Mouse (Mus musculus) lung, adult 2 months (tissue): ENCODE results near the gene Art4. TPM values are rescaled to one million over a fixed set of nuclear protein-coding genes. Genes with fewer than 3 reads are reported as not detected.

Source experiments
- DNase-seq: peaks from one replicate; pipeline ENCODE4 v3.0.0; 2022
- H3K4me1 ChIP-seq: fragments of 200-500 bp; 2 replicates; pipeline ENCODE4 v1.6.1; 2011; ENCODE audit warnings: low read length; ENCODE audit not compliant: control insufficient read depth, insufficient read depth
- H3K4me3 ChIP-seq: fragments of 200-500 bp; replicated peaks from 2 replicates; pipeline ENCODE3; 2011; ENCODE audit warnings: low read depth, mild to moderate bottlenecking, control low read depth, low read length; ENCODE audit errors: extremely low read depth
- CTCF ChIP-seq: fragments of 200-500 bp; IDR thresholded peaks from 2 replicates; pipeline ENCODE4 v1.5.1; 2011; ENCODE audit warnings: mild to moderate bottlenecking, low read length, control low read depth; ENCODE audit not compliant: insufficient read depth
- POLR2A ChIP-seq: fragments of 200-500 bp; IDR thresholded peaks from 2 replicates; pipeline ENCODE4 v1.6.1; 2011; ENCODE audit warnings: low read depth, mild to moderate bottlenecking, control low read depth, low read length, borderline replicate concordance; ENCODE audit errors: extremely low read depth
- WGBS: fragments of 180-500 bp; shearing (Covaris S2); methylation state at CpG from one replicate; pipeline ENCODE4 v1.1.7; 2018; 5-methylcytosine and 5-hydroxymethylcytosine counted together
- polyA plus RNA-seq: library from polyadenylated mRNA; depleted of rRNA; stranded (reverse); fragments of >200 nt; gene quantifications from 2 replicates; pipeline ENCODE4 v1.2.3, GENCODE M21; 2012

The Art4 gene
- polyA plus RNA-seq, 1 experiment, result 10.3 TPM

- WGBS, result 14% methylated on average over 8 of the region's 8 CpGs
- H3K4me1 ChIP-seq, result no peaks in the 10 kb centered on the region
- peak; percentile 46; the same call in 1 of the 2 replicates for TF ChIP-seq POLR2A
- no peak for TF ChIP-seq CTCF
- peak overlapping the region; percentile 66 for H3K4me3 ChIP-seq
- DNase-seq, result no peak
These were observed 17.1 kb upstream of the Art4 start for GRCm38 (mm10) chr6:136874599-136874998.

GRCm38 (mm10) chr6:136868921-136869320 is 11.4 kb upstream of the Art4 start:
- TF ChIP-seq CTCF (no peak), POLR2A (no peak)
- 54% methylated on average over 5 of the region's 5 CpGs for WGBS
- H3K4me3 ChIP-seq, result no peak overlapping the region

GRCm38 (mm10) chr6:136866150-136866549 is 8.6 kb upstream of the Art4 start:
- no peak overlapping the region for H3K4me3 ChIP-seq
- TF ChIP-seq POLR2A (no peak), CTCF (no peak)
- H3K4me1 ChIP-seq, result no peaks in the 10 kb centered on the region
- WGBS, result 62% methylated on average over 4 of the region's 4 CpGs
- no peak for DNase-seq

More at GRCm38 (mm10) chr6:136868921-136869320, 11.4 kb upstream of the Art4 start:
- no peak for DNase-seq
- no peaks in the 10 kb centered on the region for H3K4me1 ChIP-seq

GRCm38 (mm10) chr6:136865360-136865759 is 7.8 kb upstream of the Art4 start:
- 90% methylated on average over 5 of the region's 5 CpGs for WGBS
- no peak for DNase-seq
- Histone ChIP-seq H3K4me3 (no peak overlapping the region), H3K4me1 (no peaks in the 10 kb centered on the region)
- TF ChIP-seq CTCF (no peak), POLR2A (no peak)

GRCm38 (mm10) chr6:136861020-136861419 is 3.5 kb upstream of the Art4 start:
- DNase-seq, result no peak
- Histone ChIP-seq H3K4me3 (no peak overlapping the region), H3K4me1 (peaks cover 8% of the 10 kb centered on the region)
- TF ChIP-seq POLR2A (no peak), CTCF (peak; percentile 18; the same call in 1 of the 2 replicates)
- WGBS, result 22% methylated on average over 9 of the region's 9 CpGs

GRCm38 (mm10) chr6:136858420-136858819 is 887 bp upstream of the Art4 start:
- Histone ChIP-seq H3K4me3 (no peak overlapping the region), H3K4me1 (peaks cover 8% of the 10 kb centered on the region)
- 41% methylated on average over 8 of the region's 8 CpGs for WGBS
- TF ChIP-seq CTCF (no peak), POLR2A (no peak)
- no peak for DNase-seq

GRCm38 (mm10) chr6:136857873-136858260 is 334 bp upstream of the Art4 start:
- Histone ChIP-seq H3K4me1 (peaks cover 8% of the 10 kb centered on the region), H3K4me3 (peak overlapping the region; percentile 59)
- 7% methylated on average over 11 of the region's 11 CpGs for WGBS
- peak; percentile 15 for DNase-seq
- TF ChIP-seq POLR2A, result no peak
- TF ChIP-seq CTCF, result no peak

GRCm38 (mm10) chr6:136856071-136856636 is 1.4 kb downstream of the Art4 start:
- peak overlapping the region; percentile 48 for H3K4me3 ChIP-seq
- no peak for DNase-seq
- 39% methylated on average over 14 of the region's 14 CpGs for WGBS
- TF ChIP-seq POLR2A, result no peak
- TF ChIP-seq CTCF, result no peak
- H3K4me1 ChIP-seq, result peaks cover 8% of the 10 kb centered on the region

- WGBS, result 58% methylated on average over 2 of the region's 2 CpGs
- Histone ChIP-seq H3K4me3 (no peak overlapping the region), H3K4me1 (peaks cover 8% of the 10 kb centered on the region)
- TF ChIP-seq CTCF (no peak), POLR2A (no peak)
- DNase-seq, result no peak
These were observed 2.4 kb downstream of the Art4 start for GRCm38 (mm10) chr6:136855183-136855582.

GRCm38 (mm10) chr6:136854361-136854781 is 3.2 kb downstream of the Art4 start:
- Histone ChIP-seq H3K4me1 (peaks cover 8% of the 10 kb centered on the region), H3K4me3 (no peak overlapping the region)
- no peak for TF ChIP-seq POLR2A
- no peak for TF ChIP-seq CTCF
- 74% methylated on average over 11 of the region's 11 CpGs for WGBS
- no peak for DNase-seq

GRCm38 (mm10) chr6:136852762-136853161 is 4.8 kb downstream of the Art4 start:
- TF ChIP-seq CTCF, result no peak
- no peak for TF ChIP-seq POLR2A
- Histone ChIP-seq H3K4me3 (no peak overlapping the region), H3K4me1 (peaks cover 5% of the 10 kb centered on the region)
- no peak for DNase-seq
- WGBS, result 55% methylated on average over 3 of the region's 3 CpGs

GRCm38 (mm10) chr6:136852348-136852747 is 5.2 kb downstream of the Art4 start:
- WGBS, result 77% methylated on average over 4 of the region's 4 CpGs
- DNase-seq, result no peak
- TF ChIP-seq POLR2A, result no peak
- TF ChIP-seq CTCF, result no peak
- no peak overlapping the region for H3K4me3 ChIP-seq
- H3K4me1 ChIP-seq, result peaks cover under 1% of the 10 kb centered on the region
